Mouse (Mus musculus): ENCODE results near the gene Abcc3. TPM values are rescaled to one million over a fixed set of nuclear protein-coding genes. Genes with fewer than 3 reads are reported as not detected.
"Not testable (repeated sequence)": the region's sequence is repeated elsewhere in the genome, so short reads cannot be mapped to it uniquely, and the experiment has no call there.

The Abcc3 gene
- total RNA-seq, 2 experiments from 2014 or later = 2.0 to 2.9 TPM

GRCm38 (mm10) chr11:94404641-94405260 lies 12.0 kb upstream of the Abcc3 start:
- intact Hi-C loops (cut with DNase I) = loop anchor here (1.0 to 5.0 kb wide), 3 partner anchors 64 to 167 kb away; partner anchors contain the start of gene Ankrd40
- peak; percentile 82 to 90 for DNase-seq (ENCODE audit: low spot score in 2 of 2)

DNA sequence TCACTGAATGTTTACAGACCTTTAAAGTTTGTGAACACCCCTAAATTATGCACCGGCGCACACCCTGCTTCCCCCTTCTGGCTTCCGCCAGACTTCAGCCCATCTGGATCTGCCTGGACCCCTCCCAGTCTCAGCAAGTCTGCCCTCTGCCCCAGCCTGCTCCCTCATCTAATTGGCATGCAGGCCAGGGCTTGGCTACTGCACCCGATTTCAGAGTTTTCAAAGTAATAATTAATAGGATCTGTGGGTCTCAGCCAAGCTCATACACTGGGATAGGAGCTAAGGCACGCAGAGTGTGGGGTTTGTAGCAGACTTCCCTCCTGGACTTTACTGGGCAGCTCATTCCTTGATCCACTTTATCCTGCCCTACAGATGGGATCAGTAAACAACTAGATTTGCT lies 11.4 kb upstream of the Abcc3 start:
- DNase-seq (ENCODE audit: low spot score in 2 of 2) = no peak
- intact Hi-C loops (cut with DNase I) = loop anchor here (2.0 to 5.0 kb wide), 2 partner anchors 63 to 167 kb away; no protein-coding TSS in a partner anchor

GRCm38 (mm10) chr11:94403757-94404156 lies 11.0 kb upstream of the Abcc3 start:
- peak in 1 of 2 experiments; percentile 70 for DNase-seq (ENCODE audit: low spot score in 2 of 2)
- intact Hi-C loops (cut with DNase I) = loop anchor here (2.0 to 5.0 kb wide), 2 partner anchors 63 to 166 kb away; no protein-coding TSS in a partner anchor

DNA sequence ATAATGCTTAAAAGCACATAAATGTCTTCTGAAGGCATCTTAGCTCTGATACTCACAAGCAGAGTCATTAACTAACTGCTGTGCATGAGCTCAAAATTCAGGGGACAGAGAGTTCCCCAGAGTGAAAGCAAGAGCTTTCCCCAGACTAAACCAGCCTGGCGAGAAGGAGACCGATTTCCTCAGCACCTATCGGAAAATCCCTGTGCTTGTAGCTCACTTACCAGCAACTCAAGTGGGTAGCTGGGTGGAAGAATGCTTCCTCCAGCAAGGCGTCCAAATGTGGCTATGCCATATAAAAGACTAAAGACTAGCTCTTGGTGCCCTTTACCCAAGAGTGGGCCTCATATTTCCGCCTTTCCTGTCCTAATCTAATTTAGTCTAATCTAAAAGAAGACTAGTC lies 9.9 kb upstream of the Abcc3 start:
- intact Hi-C loops (cut with DNase I) = loop anchor here (5.0 kb wide), 1 partner anchor 165 kb away; no protein-coding TSS in a partner anchor
- DNase-seq (ENCODE audit: low spot score in 2 of 2) = no peak

- intact Hi-C loops (cut with DNase I) = loop anchor here (5.0 kb wide), 1 partner anchor 165 kb away; no protein-coding TSS in a partner anchor
- not testable (repeated sequence) for DNase-seq (ENCODE audit: low spot score in 2 of 2)
These were observed 9.2 kb upstream of the Abcc3 start for GRCm38 (mm10) chr11:94402029-94402428.

GRCm38 (mm10) chr11:94400996-94401395 lies 8.2 kb upstream of the Abcc3 start:
- no peak for DNase-seq (ENCODE audit: low spot score in 2 of 2)
- intact Hi-C loops (cut with DNase I) = loop anchor here (5.0 kb wide), 1 partner anchor 164 kb away; no protein-coding TSS in a partner anchor

GRCm38 (mm10) chr11:94394107-94394506 lies 1.3 kb upstream of the Abcc3 start:
- intact Hi-C loops (cut with DNase I) = no loop called here
- DNase-seq (ENCODE audit: low spot score in 2 of 2) = no peak

DNA sequence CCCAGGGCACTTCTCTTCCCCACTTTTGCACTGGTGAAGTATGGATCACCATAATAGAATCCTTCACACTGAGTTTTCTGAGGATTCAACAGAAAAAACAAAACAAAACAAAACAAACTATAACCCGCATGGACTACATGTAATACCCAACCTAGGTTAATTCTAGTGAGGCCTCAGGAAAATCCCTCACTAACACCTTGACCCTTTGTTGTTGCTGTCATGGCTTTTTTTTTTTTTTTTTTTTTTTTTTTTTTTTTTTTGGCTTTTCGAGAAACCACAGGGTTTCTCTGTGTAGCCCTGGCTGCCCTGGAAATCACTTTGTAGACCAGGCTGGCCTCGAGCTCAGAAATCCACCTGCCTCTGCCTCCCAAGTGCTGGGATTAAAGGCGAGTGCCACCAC lies 693 bp upstream of the Abcc3 start:
- intact Hi-C loops (cut with DNase I); DNase-seq (ENCODE audit: low spot score in 2 of 2): not testable (repeated sequence)

DNA sequence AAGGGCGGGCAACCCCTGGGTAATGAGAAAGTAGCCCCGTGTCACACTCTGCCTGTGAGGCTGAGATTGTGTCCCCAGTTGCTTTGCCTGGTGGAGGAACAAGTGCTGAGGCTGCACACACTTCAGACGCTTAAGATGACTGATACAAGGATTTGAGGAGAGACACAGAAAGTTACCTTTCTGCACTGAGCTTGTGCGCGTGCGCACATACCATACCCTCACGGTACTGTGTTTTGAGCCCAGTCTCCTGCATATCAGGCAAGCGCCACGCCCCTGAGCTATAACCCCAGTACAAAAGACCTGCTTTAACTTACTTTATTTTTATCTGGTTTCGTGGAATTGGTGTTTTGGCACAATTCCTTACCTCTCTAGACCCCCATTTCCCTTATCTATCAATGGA lies 1.1 kb downstream of the Abcc3 start:
- intact Hi-C loops (cut with DNase I) = no loop called here
- DNase-seq (ENCODE audit: low spot score in 2 of 2) = no peak

DNA sequence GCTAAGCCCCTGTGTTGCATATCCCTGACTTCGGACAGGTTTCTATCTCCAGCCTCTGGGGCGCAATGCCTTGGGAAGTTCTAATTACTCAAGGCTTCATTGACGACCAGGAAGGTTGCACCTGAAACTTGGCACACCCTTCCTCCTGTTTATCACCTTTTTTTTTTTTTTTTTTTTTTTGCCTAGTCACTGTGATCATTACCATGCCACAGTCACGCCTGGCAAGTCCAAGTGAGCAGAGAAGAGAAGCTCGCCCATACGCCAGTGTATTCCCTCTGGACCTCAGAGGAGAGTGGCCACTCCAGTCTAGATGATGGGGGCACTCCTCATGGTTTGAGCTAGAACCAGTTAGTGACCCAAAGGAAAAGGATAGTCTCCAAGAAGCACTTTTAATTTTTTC lies 2.0 kb downstream of the Abcc3 start:
- intact Hi-C loops (cut with DNase I) = no loop called here
- DNase-seq (ENCODE audit: low spot score in 2 of 2) = no peak

DNA sequence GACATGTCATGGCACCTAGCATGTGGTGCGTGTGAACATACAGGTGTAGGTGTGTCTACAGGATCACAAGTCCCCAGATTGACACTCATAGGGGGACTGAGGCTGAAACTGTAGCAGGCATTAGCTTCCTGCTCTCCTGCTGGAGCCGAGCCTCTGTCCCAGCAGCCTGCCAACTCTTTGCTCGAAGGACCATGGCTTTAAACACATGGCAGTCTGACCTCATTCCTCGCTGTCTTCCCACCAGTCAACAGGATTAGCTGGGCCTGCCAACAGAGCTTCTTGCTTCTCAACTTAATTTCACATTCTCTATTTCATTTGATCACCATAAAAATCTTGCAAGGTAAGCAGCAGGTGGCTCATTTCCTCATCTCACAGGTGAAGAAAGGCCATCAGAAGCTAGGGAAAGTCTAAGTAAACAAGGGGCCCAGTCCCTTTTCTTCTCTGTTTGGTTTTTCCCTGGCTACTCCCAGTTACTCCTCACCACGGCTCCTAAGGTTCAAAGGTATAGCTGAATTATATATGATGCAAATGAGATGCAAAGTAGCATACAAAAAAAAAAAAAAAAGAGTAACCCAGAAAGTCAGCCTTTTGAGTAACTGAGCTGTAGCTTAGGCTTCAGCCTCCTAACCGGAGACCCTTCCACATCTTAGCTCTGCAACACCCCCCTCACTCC lies 2.9 kb downstream of the Abcc3 start:
- intact Hi-C loops (cut with DNase I) = no loop called here

DNA sequence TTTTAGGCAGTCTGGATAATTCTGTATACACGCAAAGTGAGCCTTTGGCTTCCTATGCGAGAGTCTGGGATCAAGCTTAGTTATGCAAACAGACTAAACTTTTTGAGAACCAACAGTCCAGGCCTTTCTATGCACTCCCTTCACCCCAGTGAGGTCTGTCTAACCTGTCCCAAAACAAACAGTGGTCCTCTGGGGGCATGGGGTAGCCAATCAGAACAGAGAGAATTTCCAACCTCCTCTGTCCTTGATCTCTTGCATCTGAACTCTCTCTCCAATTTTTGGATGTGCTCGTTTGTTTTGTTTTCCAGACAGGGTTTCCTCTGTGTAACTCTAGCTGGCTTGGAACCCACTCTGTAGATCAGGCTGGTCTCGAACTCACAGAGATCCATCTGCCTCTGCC lies 3.8 kb downstream of the Abcc3 start:
- intact Hi-C loops (cut with DNase I) = no loop called here
- DNase-seq (ENCODE audit: low spot score in 2 of 2) = no peak

More for the DNA sequence above, 2.9 kb downstream of the Abcc3 start:
- DNase-seq (ENCODE audit: low spot score in 2 of 2) = no peak

DNA sequence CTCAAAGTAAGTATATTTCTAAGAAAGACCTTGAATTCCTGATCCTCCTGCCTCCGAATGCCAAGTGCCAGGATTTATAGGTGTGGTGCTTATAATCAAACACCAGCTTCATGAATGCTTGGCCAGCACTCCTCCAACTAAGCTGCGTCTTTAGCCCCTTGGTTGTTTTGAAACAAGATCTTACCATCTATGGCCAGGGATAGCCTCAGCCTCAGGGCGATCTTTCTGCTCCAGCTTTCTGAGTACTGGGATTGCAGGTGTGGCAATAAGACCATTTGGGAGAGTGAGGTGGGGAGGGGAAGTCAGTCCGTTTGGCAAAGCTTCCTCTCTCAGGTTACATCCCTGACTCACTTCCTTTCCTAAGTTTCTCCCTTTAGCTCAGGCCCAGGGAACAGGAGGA lies 5.0 kb downstream of the Abcc3 start:
- DNase-seq (ENCODE audit: low spot score in 2 of 2) = no peak
- intact Hi-C loops (cut with DNase I) = no loop called here

GRCm38 (mm10) chr11:94385977-94386771 lies 6.6 kb downstream of the Abcc3 start:
- DNase-seq (ENCODE audit: low spot score in 2 of 2) = peak; percentile 23 to 47

GRCm38 (mm10) chr11:94379736-94380135 lies 13.1 kb downstream of the Abcc3 start:
- intact Hi-C loops (cut with DNase I) = no loop called here
- DNase-seq (ENCODE audit: low spot score in 2 of 2) = no peak

More at GRCm38 (mm10) chr11:94385977-94386771, 6.6 kb downstream of the Abcc3 start:
- intact Hi-C loops (cut with DNase I) = no loop called here

DNA sequence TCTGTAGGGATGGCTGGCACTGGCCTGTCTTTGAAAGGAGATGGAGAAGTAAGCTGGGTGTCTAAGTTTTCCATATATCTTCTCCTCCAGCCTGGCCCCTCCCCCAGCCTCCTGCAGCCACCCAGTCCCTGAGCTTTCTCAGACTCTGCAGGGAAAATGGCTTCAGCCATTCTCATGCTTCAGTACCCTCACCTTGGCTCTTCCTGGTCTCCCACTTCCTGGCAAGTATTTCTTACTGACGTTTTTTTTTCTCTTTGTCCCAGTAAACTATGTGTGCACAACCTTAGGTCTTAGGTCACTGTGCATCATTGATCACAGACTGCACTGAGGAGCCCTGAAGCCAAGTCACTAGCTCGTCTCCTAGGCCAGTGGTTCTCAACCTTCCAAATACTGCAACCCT lies 13.7 kb downstream of the Abcc3 start:
- intact Hi-C loops (cut with DNase I) = no loop called here
- DNase-seq (ENCODE audit: low spot score in 2 of 2) = no peak

GRCm38 (mm10) chr11:94374276-94374948 lies 18.4 kb downstream of the Abcc3 start:
- no peak for DNase-seq (ENCODE audit: low spot score in 2 of 2)
- intact Hi-C loops (cut with DNase I) = no loop called here

DNA sequence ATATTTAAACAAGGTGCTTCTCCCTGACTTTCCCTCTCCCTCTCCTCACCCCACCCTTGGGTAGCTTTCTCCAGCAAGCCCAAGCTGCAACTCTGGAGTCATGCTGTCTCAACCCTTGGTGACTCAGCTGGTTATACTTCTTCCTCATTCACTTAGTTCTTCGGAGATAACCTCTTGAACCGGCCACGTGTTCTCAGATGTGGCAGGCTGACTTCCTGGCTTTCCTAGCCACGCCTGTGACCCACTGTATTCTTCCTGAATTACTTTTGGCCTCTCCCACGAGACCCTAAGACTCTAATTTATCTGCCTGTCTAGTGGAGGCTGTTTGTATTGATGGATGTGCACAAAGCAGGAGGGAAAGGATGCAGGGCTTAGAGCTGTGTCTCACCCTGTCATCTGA lies 22.0 kb downstream of the Abcc3 start:
- intact Hi-C loops (cut with DNase I) = no loop called here

DNA sequence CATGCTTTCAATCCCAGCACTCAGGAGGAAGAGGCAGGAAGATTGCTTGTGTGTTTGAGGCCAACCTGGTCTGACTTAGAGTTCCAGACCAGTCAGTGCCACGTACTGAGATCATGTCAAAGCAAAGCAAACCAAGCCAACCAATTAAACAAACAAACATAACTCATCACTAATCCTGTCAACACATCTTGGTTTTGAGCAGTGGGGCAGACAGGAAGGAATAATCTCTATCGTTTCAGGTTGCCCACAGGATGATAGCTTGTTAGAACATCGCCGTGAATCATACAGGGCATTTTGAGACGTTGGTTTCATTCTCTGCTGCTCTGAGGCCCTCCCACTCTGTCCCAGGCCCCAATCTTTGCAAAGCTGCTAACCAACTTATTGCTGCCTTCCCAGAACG lies 22.8 kb downstream of the Abcc3 start:
- DNase-seq (ENCODE audit: low spot score in 2 of 2) = no peak
- intact Hi-C loops (cut with DNase I) = no loop called here

More for the DNA sequence above, 22.0 kb downstream of the Abcc3 start:
- no peak for DNase-seq (ENCODE audit: low spot score in 2 of 2)

GRCm38 (mm10) chr11:94365340-94365739 lies 27.5 kb downstream of the Abcc3 start:
- DNase-seq (ENCODE audit: low spot score in 2 of 2) = no peak
- intact Hi-C loops (cut with DNase I) = no loop called here

Data from left cerebral cortex, postnatal 25 days (tissue).